Mouse (Mus musculus) stomach, postnatal 0 days (tissue): ENCODE results near the gene G6pc.

Source experiments
- CTCF ChIP-seq: IDR thresholded peaks from 2 replicates; pipeline ENCODE4 v1.5.1; 2016; ENCODE audit warnings: antibody characterized with exemption, low read depth, mild to moderate bottlenecking, moderate library complexity
- EP300 ChIP-seq: optimal IDR thresholded peaks from 2 replicates; pipeline ENCODE3; 2016; ENCODE audit warnings: antibody characterized with exemption

GRCm38 (mm10) chr11:101416433-101417100, 49.2 kb downstream of the G6pc start:
- TF ChIP-seq CTCF (no peak), EP300 (no peak)
